Mouse (Mus musculus) cerebellum, adult 2 months (tissue): ENCODE results near the gene Six3. TPM values are rescaled to one million over a fixed set of nuclear protein-coding genes. Genes with fewer than 3 reads are reported as not detected.
A peak's percentile ranks its signal among the peaks of the same experiment; 100 is the strongest.

Source experiments
- DNase-seq, 2 experiments: peaks; one replicate each; pipeline ENCODE4 v3.0.0; 2021
- H3K27ac ChIP-seq: fragments of 200-500 bp; 2 replicates; pipeline ENCODE4 v1.5.1; 2012; ENCODE audit warnings: low read length, control low read depth, inconsistent platforms; ENCODE audit not compliant: insufficient read depth
- H3K27me3 ChIP-seq: fragments of 200-500 bp; 2 replicates; pipeline ENCODE4 v1.6.1; 2012; ENCODE audit warnings: inconsistent platforms, mild to moderate bottlenecking, low read length, moderate library complexity; ENCODE audit not compliant: control insufficient read depth, insufficient read depth
- H3K4me1 ChIP-seq: fragments of 200-500 bp; 2 replicates; pipeline ENCODE4 v1.6.1; 2011; ENCODE audit warnings: low read length; ENCODE audit not compliant: control insufficient read depth, insufficient read depth
- H3K4me3 ChIP-seq: fragments of 200-500 bp; replicated peaks from 2 replicates; pipeline ENCODE3; 2011; ENCODE audit warnings: mild to moderate bottlenecking, low read depth, low read length, control low read depth; ENCODE audit not compliant: insufficient read depth
- CTCF ChIP-seq: fragments of 200-500 bp; IDR thresholded peaks from 2 replicates; pipeline ENCODE4 v1.5.1; 2011; ENCODE audit warnings: low read depth, mild to moderate bottlenecking, control low read depth, low read length, moderate library complexity, borderline replicate concordance; ENCODE audit not compliant: insufficient read depth
- POLR2A ChIP-seq: fragments of 200-500 bp; IDR thresholded peaks from 2 replicates; pipeline ENCODE4 v1.6.1; 2011; ENCODE audit warnings: low read length, control low read depth, borderline replicate concordance; ENCODE audit not compliant: insufficient read depth
- WGBS: fragments of 180-500 bp; shearing (Covaris S2); methylation state at CpG from one replicate; pipeline ENCODE4 v1.1.7; 2018; 5-methylcytosine and 5-hydroxymethylcytosine counted together
- polyA plus RNA-seq: library from polyadenylated mRNA; depleted of rRNA; stranded (reverse); fragments of >200 nt; gene quantifications from 2 replicates; pipeline ENCODE4 v1.2.3, GENCODE M21; 2012

Six3 gene
- polyA plus RNA-seq, 1 experiment, result 1.8 TPM

DNA sequence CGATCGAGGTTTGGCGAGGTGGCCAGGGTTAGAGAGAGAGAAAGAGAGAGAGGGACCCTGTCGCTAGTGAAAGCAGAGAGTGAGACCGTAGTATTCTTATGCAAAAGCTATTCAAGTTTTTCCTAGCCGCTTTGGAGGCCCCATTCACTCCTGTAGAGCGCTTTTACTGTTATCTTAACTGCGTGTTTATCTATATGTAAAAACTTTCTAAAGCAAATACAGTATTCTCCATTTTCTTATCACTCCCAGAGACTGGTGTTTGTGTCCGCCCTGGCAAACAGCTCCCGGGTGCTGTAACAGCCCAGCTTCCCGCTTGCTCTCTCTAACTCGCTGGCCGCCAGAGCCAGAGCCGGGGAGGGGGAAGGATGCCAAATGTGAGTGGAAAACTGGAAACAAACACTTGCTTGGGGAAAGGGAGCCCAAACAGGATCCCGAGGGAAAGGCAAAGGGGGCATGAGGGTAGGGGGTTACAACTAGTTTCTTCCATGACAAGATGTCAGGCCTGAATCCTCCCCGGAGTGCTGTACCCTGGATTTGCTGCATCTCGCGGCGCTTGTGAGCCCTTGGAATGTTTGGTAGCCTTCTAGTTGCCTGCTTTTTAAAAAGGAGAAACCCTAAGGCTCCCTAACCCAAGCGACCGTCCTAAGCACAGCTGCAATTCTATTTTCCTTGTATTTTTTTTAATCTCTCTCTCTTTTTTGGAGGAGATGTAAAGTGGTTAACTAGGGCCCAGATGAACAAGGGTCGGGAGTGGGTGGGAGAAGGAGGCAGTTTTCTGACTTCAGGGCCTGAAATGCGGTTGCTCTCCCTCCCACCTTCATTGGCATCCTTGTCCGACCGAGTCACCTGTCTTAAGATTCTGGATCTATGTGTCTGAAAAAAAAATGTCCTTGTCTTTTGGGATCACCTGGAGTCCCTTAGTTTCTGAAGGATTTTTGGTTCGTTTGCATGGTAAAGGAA, 11.9 kb downstream of the Six3 start:
- DNase-seq, result no peak
- Histone ChIP-seq H3K27ac (no peak overlapping the region), H3K4me3 (no peak overlapping the region), H3K4me1 (no peaks in the 10 kb centered on the region), H3K27me3 (peaks cover 12% of the 10 kb centered on the region; the same call in 1 of the 2 replicates)
- TF ChIP-seq CTCF (no peak), POLR2A (no peak)
- 3% methylated on average over 26 of the region's 26 CpGs for WGBS

DNA sequence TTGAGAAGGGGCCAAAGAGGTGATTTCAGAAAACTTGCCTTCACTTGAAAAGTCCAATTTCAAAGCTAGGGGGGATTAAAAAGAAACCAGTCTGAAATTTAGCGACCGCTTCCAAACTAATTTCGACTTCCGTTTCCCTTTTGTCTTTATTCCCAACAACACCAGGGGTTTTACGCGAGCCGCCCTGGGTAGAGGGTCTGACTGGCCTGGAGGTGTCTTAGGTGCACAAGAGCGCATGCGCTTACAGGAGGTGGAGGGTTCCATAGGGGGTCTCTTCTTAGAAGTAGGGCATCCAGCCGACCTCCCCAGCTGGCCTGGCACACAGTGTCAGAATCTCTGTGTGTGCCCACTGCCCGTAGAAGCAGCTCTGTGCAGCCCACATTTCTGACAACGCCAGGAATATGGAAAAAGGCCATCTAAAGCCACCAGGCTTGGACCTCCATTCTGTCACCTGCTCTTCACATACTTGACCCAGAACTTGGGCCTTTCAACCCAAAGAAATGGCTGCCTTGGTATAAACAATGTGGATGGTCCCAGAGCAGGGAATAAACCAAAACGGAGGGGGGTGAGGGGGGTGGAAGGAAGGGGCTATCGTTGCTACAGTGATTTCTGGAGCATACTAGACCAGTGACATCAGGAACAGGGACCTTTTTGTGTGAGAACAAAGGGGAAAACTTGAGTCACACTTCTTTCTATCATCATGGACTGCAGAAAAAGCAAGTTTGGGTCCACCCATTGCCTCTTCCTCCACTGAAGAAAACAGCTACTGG, 12.9 kb downstream of the Six3 start:
- Histone ChIP-seq H3K27ac (no peak overlapping the region), H3K4me3 (no peak overlapping the region), H3K27me3 (peaks cover 10% of the 10 kb centered on the region; the same call in 1 of the 2 replicates), H3K4me1 (no peaks in the 10 kb centered on the region)
- WGBS, result 3% methylated on average over 14 of the region's 14 CpGs
- TF ChIP-seq POLR2A (no peak), CTCF (no peak)
- no peak for DNase-seq

DNA sequence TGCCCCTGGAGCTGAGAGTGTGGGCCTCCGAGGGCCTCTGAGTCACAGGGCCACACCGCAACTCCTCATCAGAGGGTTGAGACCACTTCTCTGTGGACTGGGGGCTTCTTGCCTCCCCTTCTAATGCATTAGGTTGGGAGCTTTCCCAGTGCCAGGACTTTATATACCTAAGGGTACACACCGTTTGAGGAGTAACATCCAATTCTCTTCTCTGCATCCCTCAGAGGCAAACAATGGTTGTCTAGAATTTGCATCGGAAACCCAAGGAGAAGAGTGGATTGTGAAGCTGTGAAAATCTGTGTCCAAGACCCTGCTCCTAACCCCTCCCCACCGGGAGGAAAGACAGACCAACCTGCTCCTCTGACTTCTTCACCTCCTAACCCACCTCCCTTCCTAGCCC, 14.3 kb downstream of the Six3 start:
- Histone ChIP-seq H3K27me3 (peaks cover 6% of the 10 kb centered on the region; the same call in 1 of the 2 replicates), H3K27ac (no peak overlapping the region), H3K4me3 (no peak overlapping the region), H3K4me1 (no peaks in the 10 kb centered on the region)
- no peak for DNase-seq
- WGBS, result 44% methylated on average over 5 of the region's 5 CpGs
- TF ChIP-seq CTCF, result no peak
- TF ChIP-seq POLR2A, result no peak

DNA sequence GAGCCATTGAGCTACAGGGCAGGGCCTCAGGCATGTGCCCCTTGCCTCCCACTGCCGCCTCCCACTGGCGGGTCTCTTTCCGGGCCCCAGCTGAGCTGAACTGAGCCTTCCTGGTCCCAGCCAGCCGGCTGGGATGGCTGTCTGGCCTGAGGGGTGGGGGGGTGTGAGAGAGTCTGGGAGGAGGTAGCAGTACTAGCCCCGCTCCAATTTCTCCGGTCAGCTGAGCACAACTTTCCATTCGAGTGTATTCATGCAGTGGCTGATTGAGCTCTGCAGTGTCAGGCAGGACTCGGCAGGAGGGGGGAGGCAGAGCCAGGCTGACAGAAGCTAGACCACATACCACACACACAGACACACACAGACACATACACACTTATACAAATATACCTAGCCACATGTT, 15.4 kb downstream of the Six3 start:
- H3K4me3 ChIP-seq, result no peak overlapping the region
- WGBS, result 6% methylated on average over 8 of the region's 8 CpGs
- no peak overlapping the region for H3K27ac ChIP-seq
- H3K4me1 ChIP-seq, result no peaks in the 10 kb centered on the region
- TF ChIP-seq POLR2A, result no peak
- TF ChIP-seq CTCF, result no peak
- peaks cover 4% of the 10 kb centered on the region; the same call in 1 of the 2 replicates for H3K27me3 ChIP-seq
- DNase-seq, result no peak

DNA sequence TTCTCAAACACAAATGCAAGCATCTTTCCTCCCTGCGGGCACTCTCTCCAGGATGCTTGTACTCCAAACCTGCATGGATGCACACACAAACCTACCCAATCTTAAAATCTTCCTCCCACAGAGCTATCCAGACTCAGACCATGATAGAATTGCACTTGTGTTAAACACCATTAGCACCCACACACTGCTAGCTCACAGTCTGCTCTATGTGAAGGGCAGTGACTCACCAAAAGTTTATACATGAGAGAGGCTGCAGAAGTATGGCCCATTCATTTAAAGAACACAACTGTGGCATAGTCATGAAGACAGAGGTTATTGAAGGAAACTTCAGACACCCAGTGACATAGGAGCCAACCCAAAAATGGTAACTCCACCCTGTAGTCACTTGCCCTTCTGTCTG, 16.0 kb downstream of the Six3 start:
- Histone ChIP-seq H3K27ac (no peak overlapping the region), H3K27me3 (peaks cover 4% of the 10 kb centered on the region; the same call in 1 of the 2 replicates), H3K4me3 (no peak overlapping the region), H3K4me1 (no peaks in the 10 kb centered on the region)
- no peak for DNase-seq
- TF ChIP-seq POLR2A, result no peak
- TF ChIP-seq CTCF, result no peak
- WGBS, result 52% methylated on average over 1 of the region's 1 CpGs

DNA sequence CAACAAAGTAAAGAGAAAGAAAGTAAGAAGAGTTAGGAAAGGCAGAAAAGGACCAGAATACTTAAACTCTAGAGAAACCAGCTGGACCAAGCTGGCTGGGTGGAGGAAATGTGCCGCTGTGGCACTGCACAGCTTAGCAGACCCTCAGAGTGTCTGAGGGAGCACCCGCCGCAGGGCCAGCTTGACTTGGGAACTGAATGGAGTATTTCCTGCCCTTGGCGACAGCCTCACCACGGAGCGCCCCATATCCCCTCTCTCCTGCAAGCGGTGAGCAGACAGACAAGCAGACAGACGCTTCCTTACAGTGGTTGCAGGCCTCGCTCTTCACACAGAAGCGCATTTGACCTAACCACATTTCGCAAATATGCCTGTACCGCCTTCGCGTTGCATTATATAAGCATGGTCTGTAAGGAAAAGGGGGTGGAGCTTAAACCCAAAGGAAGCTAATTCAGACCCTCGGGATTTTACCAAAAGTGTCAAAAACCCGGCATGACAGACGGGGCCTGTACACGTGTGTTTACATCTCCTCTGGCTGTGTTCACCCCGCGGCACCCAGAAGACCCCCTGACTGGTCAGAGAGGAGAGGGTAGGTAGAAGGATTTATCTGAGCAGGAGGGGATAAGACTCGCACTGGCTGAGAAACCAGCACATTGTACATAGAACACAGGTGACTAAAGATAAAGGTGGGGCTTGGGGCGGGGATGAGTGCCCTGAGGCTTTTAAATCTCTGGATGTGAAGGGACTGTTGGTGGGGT, 17.1 kb downstream of the Six3 start:
- H3K4me1 ChIP-seq, result no peaks in the 10 kb centered on the region
- 54% methylated on average over 22 of the region's 22 CpGs for WGBS
- TF ChIP-seq CTCF (no peak), POLR2A (no peak)
- no peak for DNase-seq
- no peak overlapping the region for H3K4me3 ChIP-seq
- H3K27ac ChIP-seq, result no peak overlapping the region
- H3K27me3 ChIP-seq, result peaks cover 3% of the 10 kb centered on the region; the same call in 1 of the 2 replicates

DNA sequence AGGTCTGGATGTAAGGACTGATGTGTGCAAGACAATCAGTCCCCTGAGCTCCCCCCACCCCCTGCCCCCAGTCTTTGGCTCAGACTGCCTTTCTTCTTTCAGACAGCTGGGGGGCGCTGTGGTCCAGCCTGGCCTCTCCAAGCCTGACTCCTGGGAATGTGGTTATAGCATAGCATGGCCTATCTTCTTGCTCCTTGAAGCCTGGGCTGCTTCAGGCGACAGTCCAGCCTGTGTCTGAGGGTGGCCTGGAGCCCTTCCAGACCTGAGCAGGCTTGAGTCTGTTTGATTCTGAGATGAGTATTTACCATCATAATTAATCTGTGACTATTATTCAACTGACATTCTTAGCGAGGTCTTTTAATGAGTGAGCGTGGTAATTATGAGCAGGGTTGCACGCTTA, 17.7 kb downstream of the Six3 start:
- TF ChIP-seq POLR2A (no peak), CTCF (no peak)
- no peaks in the 10 kb centered on the region for H3K4me1 ChIP-seq
- no peak overlapping the region for H3K27ac ChIP-seq
- no peak overlapping the region for H3K4me3 ChIP-seq
- H3K27me3 ChIP-seq, result no peaks in the 10 kb centered on the region; the same call in 1 of the 2 replicates
- 33% methylated on average over 5 of the region's 5 CpGs for WGBS
- DNase-seq, result peak in 1 of 2 experiments; percentile 24
